8 mouse cellular contexts compared by ENCODE assay signal in genomic region chr1:134955637-134956176, GRCm38 (mm10). TPM values are rescaled to one million over a fixed set of nuclear protein-coding genes. Genes with fewer than 3 reads are reported as not detected.
DNase-seq lines count a peak whose midpoint lies in the region; ATAC-seq lines count a peak whose summit lies in the region.

TSS of gene Ppp1r12b (minus strand) at chr1:134955942.

- peak within 1 kb of the TSS; percentile 82 for H3K4me2 ChIP-seq in heart, embryonic 13.5 days
- H3K4me2 ChIP-seq in liver, embryonic 12.5 days = peak within 1 kb of the TSS; percentile 89
- H3K4me2 ChIP-seq in stomach, embryonic 15.5 days = peak within 1 kb of the TSS; percentile 82

- H3K27me3 ChIP-seq in heart, embryonic 13.5 days (replicated peaks) = no peaks in the 10 kb centered on the region
- no peaks in the 10 kb centered on the region for H3K27me3 ChIP-seq in liver, embryonic 12.5 days (replicated peaks)
- no peaks in the 10 kb centered on the region for H3K27me3 ChIP-seq in stomach, embryonic 15.5 days (replicated peaks)

- under 1% methylated on average over 39 of the region's 39 CpGs for WGBS in heart, embryonic 13.5 days
- under 1% methylated on average over 39 of the region's 39 CpGs for whole genome bisulfite sequencing in liver, embryonic 12.5 days (ENCODE audit: insufficient replicate concordance)
- WGBS in stomach, embryonic 15.5 days = under 1% methylated on average over 39 of the region's 39 CpGs

- peak; percentile 94 for DNase-seq in CD4-positive, CD25-positive, alpha-beta regulatory T cell, adult 2 months (ENCODE audit: low read depth, low spot score)
- DNase-seq in fat pad, adult 2 months (ENCODE audit: extremely low read depth, low read depth, low spot score) = peak; percentile 56
- DNase-seq in kidney, postnatal 10 days = peak; percentile 97
- DNase-seq in natural killer cell, adult 2 months (ENCODE audit: low spot score in 2 of 2) = peak; percentile 79 to 84

- peak within 1 kb of the TSS; percentile 48; the same call in 1 of the 2 replicates for H3K27ac ChIP-seq in brown adipose tissue, adult 24 weeks (replicated peaks; ENCODE audit: low read depth, low read length)
- H3K27ac ChIP-seq in heart, embryonic 13.5 days (replicated peaks) = peak within 1 kb of the TSS; percentile 92
- peak within 1 kb of the TSS; percentile 81 for H3K27ac ChIP-seq in liver, embryonic 12.5 days
- peak within 1 kb of the TSS; percentile 86 for H3K27ac ChIP-seq in stomach, embryonic 15.5 days

- H3K4me3 ChIP-seq in brown adipose tissue, adult 24 weeks (ENCODE audit: insufficient read depth, low read depth, low read length) = peak within 1 kb of the TSS; percentile 82
- H3K4me3 ChIP-seq in heart, embryonic 13.5 days = peak within 1 kb of the TSS; percentile 90
- peak within 1 kb of the TSS; percentile 94 for H3K4me3 ChIP-seq in liver, embryonic 12.5 days
- peak within 1 kb of the TSS; percentile 96 for H3K4me3 ChIP-seq in stomach, embryonic 15.5 days (replicated peaks)

- H3K9ac ChIP-seq in heart, embryonic 13.5 days = peak within 1 kb of the TSS; percentile 95
- H3K9ac ChIP-seq in liver, embryonic 12.5 days = peak within 1 kb of the TSS; percentile 90
- H3K9ac ChIP-seq in stomach, embryonic 15.5 days = peak within 1 kb of the TSS; percentile 86

- no peaks in the 10 kb centered on the region for H3K9me3 ChIP-seq in heart, embryonic 13.5 days
- H3K9me3 ChIP-seq in liver, embryonic 12.5 days (replicated peaks) = no peaks in the 10 kb centered on the region
- H3K9me3 ChIP-seq in stomach, embryonic 15.5 days = no peaks in the 10 kb centered on the region

- no peaks in the 10 kb centered on the region for H3K4me1 ChIP-seq in brown adipose tissue, adult 24 weeks (ENCODE audit: control insufficient read depth, insufficient read depth, insufficient read length, low read length)
- peaks cover 37% of the 10 kb centered on the region for H3K4me1 ChIP-seq in heart, embryonic 13.5 days
- H3K4me1 ChIP-seq in liver, embryonic 12.5 days = peaks cover 28% of the 10 kb centered on the region
- peaks cover 8% of the 10 kb centered on the region; the same call in 1 of the 2 replicates for H3K4me1 ChIP-seq in stomach, embryonic 15.5 days

- H3K36me3 ChIP-seq in heart, embryonic 13.5 days = peaks cover 5% of the 10 kb centered on the region; the same call in 1 of the 2 replicates
- no peaks in the 10 kb centered on the region for H3K36me3 ChIP-seq in liver, embryonic 12.5 days
- H3K36me3 ChIP-seq in stomach, embryonic 15.5 days = no peaks in the 10 kb centered on the region

- peak; percentile 93 for ATAC-seq in heart, embryonic 13.5 days (ENCODE audit: extremely low read depth, insufficient number of reproducible peaks, low FRiP score, low TSS enrichment)
- peak; percentile 98 for ATAC-seq in liver, embryonic 12.5 days
- peak; percentile 98 for ATAC-seq in stomach, embryonic 15.5 days (ENCODE audit: insufficient read depth, low FRiP score, low read depth)

RNA-seq across cellular contexts. Expression of gene Ppp1r12b, which starts in this region (rescaled TPM):
- 4.8 and 6.5 TPM in 2 replicates for polyA plus RNA-seq in brown adipose tissue, adult 24 weeks (2012; ENCODE audit: insufficient read depth, insufficient read length, missing spikeins)
- polyA plus RNA-seq in heart, embryonic 13.5 days (2015; fragmentation: Nextera tagmentation; extraction: Ambion mirVana) = 20.3 and 20.4 TPM in 2 replicates
- 3.7 and 4.8 TPM in 2 replicates for polyA plus RNA-seq in liver, embryonic 12.5 days (2016; fragmentation: Nextera tagmentation; extraction: Ambion mirVana)
- polyA plus RNA-seq in stomach, embryonic 15.5 days (2015; fragmentation: Nextera tagmentation; extraction: Ambion mirVana) = 20.2 and 20.3 TPM in 2 replicates

Comparison
In these comparisons a context has a peak if more than half of its experiments do, and no peak if none do; other contexts are left out.
1. Peak in every context shown above with its lines: DNase-seq, ATAC-seq, H3K4me3 ChIP-seq and H3K27ac ChIP-seq.